Mouse (Mus musculus) thymus, postnatal 14 days (tissue): ENCODE results near the gene Med12l.
"Not testable (repeated sequence)": the region's sequence is repeated elsewhere in the genome, so short reads cannot be mapped to it uniquely, and the experiment has no call there.

Source experiments
- DNase-seq: peaks from one replicate; pipeline ENCODE4 v3.0.0; 2021

Gene Med12l

DNA sequence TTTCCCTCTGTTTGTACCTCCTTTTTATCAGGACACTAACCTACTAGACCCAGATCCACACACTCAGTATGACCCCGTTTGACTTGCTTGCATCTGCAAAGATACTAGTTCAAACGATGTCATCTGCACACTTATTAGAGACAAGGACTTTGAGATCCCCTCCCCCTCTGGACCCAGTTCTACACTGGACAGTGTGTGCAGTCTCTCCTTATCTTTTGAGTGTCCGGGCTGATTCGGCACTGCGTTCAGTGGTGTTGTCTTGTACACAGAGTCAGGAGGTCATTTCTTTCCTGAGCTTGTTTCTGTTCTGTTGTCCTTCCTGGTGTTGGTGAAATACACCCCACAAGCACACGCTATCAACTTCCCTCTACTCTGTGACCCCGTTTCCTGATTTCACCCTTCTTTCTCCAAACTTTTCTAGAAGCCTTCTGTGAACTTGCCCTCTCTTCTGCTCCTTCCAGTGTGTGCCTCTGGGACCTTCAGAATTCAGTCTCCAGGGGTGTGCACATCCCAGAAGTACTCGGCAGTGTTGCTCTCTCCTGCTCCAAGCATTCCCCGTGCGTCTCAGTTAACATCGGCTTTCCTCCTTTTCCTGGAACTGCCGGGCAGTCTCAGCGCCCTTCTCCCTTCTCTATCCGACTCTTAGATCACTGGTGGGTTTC lies 19.0 kb downstream of the Med12l start:
- no peak for DNase-seq

DNA sequence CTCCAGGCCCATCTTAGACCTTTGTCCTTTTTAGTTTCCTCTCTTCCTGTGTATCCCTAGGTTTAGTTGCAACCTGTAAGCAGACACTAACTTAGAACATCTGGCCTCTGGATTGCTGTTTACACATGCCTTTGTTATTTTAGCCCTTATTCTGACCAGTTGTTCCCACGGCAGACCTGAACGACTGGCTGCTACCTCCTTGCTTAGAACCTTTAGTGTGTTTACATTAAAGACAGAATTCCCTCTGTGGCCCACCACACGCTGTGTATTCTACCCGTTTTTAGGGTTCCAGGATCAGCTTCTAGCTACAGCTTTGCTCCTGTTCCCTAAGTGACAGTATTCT lies 19.5 kb downstream of the Med12l start:
- no peak for DNase-seq

DNA sequence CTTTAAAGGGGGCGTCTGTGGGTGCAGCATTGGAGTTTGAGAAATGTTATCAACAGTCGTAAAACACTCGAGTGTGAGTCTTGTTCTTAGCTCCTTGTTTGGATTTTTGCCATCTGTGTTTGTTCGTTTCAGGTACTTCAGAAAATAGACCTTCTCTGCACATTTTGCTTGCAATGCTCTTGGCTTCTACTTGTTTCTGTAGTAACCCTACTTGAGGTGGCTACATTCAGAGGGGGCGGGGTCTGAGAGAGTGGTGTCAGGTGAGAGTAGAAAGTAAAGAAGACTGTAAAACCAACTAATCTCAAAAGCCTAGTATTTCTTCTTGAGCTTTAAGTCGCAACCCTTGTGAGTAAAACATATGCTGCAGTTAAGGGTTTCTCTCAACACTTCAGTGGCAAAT lies 23.1 kb downstream of the Med12l start:
- DNase-seq, result no peak

DNA sequence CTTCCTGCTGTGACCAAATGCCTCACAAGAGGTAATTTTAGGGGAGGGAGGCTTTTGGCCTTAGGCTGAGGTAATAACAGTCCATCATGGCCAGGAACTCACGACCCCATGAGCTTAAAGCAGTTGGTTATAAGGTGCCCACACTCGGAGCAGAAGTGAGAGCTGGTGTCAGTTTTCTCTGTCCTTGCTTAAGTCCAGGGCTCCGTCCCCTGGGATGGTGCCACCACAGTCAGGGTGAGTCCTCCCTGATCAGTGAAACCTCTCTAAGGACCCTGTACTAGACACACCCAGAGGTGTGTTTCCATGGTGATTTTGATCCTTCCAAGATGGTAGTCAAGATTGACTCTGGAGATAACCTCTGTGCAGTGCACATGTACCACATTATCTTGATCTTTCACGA lies 25.4 kb downstream of the Med12l start:
- no peak for DNase-seq

DNA sequence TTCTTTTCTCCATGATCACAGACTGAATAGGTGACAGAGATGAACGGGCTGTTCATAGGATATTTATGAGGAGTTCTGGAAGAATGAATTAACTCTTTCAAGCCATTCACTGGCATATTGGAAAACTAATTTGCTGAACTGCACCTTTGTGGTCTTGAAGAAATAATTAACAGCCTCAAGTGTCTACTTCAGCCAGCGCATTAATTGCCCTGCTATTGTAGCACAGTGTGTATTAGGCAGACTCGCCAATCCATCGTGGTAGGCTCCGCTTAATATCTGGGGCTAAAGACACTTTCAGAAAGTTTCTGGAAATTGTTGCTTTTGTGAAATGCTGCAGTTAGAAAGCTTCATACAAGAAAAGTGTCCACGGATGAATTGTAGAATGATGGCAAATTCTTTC lies 35.9 kb downstream of the Med12l start:
- DNase-seq, result no peak

DNA sequence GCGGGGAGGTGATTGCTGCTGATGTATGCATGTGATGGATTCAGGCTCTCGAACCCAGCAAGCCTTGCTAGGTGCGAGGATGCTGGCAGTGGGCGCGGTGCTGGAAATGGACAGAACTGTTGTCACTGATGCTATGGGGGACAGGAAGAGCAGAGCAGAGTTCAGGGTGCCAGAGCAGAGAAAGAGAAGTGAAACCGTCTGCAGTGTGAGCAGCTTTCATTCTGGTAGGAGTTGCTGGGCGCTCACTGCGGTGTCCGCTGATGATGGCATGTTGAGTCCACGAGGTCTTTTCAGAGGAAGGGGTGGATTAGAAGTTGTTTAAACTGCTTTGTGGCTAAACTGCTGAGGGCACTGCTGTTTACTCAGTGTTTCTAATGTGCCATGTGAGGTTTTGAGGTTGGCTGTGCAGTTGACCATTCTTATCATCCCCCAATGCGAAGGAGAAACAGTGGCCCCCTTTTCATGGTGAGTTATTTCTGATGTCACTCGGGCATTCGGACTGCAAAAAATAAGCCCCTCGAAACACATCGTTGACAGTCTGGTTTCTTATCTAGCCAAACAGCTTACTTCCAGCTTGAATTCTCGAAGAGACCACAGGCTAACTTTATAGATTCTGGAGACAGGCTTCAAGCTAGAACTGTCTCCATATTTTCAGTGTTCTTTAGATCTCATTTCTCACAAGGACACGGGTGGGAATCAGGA lies 49.4 kb downstream of the Med12l start:
- DNase-seq, result no peak

DNA sequence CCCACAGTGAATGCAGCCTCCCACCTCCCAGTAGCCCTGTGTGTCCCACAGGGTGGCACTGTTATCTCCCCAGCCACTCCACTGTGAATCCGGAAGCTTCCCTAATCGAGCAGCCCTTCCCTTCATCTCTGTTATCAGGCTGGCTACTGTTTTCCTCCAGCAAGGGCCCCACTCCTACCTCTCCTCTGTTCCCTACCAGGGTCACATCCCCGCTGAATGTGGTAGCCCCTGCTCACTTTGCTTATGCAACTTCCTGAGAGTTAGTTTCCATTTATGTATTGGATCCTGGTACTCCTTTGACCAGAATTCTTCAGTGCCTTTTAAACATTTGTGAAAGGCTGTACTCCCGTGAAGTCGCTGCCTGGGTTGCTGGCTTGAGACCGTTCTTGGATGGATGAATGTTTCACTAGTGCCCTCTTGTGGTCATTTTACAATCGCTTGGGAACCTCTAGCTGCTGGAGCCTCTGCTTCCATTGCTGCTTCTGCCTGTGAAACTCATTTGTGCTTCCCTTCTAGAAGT lies 53.5 kb downstream of the Med12l start:
- peak; percentile 63 for DNase-seq

DNA sequence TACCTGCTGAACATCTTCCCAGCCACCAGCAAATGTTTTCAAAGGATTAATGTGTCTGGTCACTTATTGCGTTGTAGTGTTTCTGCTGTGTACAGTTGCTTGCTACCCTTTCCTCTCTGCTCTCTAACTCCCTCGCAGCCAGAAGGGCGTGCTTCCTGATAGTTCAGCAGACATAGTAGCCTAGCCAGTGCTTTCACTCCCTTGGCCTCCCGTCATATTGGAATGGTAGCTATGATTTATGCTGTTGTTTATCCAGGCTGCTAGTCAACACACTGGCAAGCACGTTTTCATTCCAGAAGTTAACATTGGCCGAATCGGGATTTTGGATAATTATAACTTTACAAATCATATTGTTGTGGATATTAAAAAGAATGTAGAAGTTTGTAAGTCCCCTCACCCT lies 54.5 kb downstream of the Med12l start:
- DNase-seq, result no peak

DNA sequence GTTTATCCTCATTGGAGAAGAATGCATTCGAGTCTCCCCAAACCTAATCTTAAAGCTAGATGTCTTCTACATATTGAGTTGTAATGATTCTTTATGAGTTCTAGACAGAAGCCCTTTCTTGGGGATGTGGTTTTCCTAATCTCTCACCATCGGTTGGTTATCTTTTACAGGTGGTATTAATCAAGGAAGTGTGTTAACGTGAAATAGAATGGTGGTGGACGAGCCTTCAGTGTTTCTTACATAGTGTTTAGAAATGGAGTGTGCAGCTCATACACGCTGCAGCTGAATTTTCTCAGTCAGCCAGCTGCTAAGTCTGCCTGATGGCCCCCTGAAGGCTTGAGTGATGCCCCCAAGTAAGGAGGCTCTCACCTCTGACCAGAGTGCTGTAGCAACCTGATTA lies 56.5 kb downstream of the Med12l start:
- no peak for DNase-seq

DNA sequence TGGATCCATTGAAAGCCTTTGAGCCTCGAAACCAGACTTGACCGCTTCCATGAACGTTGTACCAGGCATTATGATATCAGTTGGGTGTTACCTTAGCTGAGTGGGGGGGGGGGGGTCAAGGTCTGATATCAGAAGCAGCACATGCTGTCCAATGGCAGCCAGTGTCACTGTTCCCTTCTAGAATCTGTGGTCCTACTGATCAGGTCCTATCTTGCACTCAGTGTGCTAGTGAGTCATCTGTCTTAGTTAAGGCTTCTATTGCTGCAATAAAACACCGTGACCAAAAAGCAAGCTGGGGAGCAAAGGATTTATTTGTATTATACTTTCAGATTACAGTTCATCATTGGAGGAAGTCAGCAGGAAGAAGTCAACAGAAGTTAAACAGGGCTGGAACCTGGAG lies 57.8 kb downstream of the Med12l start:
- no peak for DNase-seq

DNA sequence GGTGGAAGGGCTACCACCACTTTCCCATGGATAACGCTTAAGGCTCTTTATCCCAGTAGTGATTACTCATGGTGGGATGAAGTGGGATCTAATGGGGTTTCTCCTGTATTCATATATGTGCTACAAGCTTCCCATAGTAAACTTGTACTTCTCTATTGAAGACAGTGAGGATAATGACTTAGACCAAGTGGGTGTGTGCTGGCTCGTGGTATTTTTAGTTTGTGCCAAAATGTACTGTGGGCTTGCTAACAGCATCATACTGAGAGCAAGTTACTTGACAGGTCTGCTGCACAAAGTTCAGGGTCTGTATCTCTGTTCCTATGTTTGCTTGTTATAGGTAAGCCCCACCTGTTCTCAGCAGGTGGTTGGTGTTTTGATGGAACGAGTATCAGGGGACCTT lies 60.3 kb downstream of the Med12l start:
- DNase-seq, result no peak

DNA sequence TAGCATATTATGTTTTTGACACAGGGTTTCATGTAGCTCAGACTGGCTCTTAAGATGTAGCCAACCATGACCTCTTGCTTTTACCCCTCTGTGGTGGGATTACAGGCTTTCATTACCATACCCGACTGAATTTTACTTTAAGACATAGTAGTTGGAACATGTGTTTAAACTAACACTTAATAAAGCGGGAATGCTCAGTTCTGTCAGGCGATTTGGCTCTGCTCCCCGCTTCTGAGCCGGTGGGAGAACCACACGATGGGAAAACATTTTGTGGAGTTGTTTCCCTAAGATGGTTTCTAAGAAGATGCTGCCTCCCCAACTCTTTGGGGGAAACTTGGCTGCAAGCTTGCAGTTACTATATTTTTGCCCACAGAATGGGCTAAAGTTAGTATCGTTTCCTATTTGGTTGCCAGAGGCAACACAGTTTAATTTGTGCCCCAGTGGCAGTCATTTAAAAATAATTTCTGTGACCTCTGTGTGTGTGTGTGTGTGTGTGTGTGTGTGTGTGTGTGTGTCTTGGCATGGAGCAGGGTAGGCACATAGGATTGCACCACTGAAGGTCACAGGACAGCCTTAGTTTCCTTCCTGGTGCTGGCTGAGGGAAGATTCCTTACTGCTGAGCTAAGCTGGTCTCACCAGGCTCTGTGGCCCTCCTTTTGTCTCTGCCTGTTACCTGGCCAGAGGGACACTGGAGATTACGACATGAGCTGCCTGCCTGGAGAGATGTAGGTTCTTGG lies 61.1 kb downstream of the Med12l start:
- no peak for DNase-seq

DNA sequence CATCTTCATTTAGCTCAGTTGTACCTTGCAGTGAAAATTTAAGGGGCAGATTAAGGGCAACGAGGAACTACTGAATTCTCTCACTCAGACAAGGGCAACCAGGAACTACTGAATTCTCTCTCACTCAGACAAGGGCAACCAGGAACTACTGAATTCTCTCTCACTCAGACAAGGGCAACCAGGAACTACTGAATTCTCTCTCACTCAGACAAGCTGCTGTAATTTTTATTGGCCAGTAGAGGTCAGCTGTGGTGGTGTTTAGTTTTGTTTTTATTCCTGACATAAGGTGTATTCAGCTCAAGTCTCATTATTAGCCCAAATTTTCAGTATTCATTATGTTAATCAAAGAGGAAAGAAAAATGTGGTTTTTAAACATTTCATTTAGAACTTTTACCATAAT lies 63.4 kb downstream of the Med12l start:
- not testable (repeated sequence) for DNase-seq

DNA sequence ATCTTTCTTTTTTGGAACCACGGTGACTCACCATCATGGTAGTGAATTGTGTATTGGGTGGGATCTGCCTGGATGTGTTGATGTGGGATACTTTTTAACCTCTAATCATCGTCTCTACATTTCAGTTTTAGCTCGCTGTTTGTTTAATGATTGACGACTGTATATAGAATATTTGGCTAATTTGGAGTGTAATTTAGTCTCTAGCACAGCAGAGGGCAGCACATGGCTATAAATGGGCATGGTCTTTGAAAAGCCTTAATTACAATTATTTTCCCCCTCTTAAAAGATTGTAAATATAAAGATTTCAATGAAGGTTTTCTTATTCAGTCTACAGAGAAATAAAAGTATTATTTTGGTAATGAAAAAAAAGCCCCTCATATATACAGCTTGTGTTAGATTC lies 71.7 kb downstream of the Med12l start:
- peak; percentile 29 for DNase-seq

DNA sequence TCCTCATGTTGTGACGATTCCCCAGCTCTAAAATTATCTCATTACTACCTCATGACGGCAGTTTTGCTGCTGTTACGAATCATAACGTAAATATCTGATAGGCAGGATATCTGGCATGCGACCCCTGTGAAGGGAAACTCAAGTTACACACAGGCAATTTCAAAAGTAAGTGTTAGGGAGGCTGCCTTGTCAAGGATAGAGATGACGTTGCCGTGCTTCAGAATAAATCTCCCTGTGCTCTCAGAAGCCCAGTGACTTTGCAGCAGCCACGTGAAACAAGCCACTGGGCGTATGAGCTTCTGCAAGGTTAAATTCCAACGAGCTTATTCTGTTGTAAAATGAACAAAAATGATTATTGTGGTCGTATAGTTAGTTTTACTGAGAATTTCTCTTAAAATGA lies 73.0 kb downstream of the Med12l start:
- no peak for DNase-seq

DNA sequence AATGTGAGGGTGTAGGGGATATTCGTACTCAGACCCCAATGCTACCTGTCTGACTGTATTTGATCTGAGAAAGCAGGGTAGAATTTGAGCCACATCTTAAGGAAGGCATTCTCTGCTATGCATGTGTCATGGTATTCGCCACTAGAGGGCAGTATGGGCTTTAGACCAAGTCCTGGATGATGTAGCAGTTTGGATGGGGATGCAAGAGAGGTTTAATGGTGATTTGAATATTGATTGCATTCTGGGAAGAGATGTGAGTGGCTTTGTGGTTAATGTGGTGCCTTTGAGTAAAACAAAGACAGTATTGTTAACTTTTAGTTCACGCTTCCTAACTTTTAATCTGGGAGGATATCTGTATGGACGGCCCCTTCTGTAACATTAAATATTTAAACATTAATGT lies 73.7 kb downstream of the Med12l start:
- DNase-seq, result peak; percentile 81

DNA sequence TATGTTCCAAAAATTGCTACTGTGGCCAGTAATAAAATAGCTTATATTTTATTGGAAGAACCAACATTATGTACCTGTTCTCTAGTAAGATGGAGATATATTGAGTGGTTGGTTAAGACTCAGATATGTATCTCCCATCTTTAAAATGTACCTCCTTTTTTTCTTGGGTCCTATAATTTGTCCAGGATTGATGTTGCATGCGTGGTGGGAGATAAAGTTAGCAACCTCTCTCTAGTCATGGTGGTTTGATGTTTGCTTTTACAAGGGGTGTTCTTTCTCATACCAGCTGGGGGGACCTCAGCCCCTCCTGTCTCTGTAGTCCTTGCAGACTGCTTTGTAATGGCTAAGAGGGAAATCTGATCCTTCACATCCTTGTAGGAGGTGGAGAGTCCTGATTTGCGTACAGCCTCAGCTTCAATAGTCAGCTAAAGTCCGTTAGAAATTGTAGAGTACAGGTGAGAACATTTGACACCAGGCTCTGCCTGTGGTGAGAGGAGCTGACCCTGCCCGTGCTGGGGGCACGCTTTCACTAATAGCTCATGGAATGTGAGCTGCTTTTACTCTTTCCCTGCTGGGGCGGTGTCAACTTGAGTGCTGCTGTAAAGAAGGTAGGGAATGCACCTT lies 74.8 kb downstream of the Med12l start:
- no peak for DNase-seq

DNA sequence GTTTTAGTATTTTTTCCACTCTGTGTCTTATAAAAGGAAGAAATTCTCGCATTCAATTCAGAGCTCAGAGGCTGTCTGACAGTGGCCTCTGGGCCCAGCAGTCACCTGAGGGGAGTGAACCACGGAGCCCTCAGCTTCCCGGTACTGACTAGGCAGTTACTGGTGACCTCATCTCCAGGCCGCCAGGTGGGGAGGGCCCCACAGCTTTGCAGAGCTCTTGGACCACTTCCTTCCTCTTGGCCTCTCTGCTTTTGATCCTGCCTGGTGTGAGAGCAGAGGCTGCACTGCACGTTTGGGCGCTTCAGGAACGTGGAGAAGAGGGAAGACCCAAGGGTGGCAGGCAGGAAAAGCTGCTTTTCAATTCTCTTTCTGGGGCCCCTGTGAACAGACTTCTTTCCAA lies 75.3 kb downstream of the Med12l start:
- DNase-seq, result peak; percentile 77

DNA sequence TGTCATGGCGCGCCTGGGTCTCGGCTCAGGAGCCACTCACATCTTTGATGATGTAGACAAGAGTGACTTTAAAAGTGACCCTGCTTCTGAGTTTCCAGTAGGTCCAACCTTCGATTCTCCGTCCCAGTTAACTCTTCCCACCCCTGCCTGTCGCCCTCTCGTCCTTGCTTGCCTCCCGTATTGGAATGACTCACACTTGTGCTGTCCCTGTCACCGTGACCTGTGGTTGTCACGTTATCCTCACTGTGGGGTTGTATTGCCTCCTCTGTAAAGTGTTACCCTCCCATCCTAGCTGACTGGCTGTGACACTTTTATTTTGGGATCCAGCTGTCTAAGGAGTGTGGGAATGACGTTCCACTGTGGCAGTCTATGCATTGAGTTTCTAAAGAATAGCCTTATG lies 87.1 kb downstream of the Med12l start:
- no peak for DNase-seq

DNA sequence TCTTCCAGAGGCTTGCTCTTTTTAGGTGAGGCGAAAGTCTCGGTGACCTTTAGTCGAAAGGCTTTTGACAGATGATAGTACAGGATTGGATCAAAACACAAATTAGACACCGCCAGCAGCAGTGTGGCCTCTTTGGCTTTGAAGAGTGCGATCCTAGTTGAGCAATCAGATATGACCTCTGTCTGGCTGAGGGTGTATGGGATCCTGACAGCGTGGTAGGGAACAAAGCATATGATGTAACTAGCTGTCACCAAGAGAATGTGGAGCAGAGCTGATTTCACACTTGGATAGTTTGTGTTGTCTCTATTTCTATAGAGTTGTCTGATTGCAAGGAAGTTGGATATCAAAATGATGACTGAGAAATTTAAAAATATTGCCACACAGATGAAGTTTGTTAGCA lies 91.8 kb downstream of the Med12l start:
- DNase-seq, result no peak

DNA sequence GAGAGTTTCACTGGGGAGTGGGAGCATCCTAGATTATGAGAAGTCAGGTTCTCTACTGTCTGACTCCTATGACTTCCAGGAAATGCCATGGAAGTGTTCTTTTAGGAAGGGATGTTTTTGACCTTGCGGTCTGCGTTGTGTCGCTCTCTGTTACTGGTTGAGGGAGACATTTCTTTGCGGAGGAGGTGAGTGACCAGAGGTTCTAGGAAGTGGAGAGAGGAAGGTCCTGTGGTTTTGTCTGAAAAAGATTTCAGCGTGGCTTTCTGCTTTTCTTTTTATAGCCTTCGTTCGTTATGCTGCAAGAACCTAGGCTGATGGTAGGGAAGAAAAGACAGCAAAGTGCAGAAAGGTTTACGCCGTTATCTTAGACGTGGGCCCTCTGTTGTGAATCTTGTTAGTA lies 92.9 kb downstream of the Med12l start:
- no peak for DNase-seq

DNA sequence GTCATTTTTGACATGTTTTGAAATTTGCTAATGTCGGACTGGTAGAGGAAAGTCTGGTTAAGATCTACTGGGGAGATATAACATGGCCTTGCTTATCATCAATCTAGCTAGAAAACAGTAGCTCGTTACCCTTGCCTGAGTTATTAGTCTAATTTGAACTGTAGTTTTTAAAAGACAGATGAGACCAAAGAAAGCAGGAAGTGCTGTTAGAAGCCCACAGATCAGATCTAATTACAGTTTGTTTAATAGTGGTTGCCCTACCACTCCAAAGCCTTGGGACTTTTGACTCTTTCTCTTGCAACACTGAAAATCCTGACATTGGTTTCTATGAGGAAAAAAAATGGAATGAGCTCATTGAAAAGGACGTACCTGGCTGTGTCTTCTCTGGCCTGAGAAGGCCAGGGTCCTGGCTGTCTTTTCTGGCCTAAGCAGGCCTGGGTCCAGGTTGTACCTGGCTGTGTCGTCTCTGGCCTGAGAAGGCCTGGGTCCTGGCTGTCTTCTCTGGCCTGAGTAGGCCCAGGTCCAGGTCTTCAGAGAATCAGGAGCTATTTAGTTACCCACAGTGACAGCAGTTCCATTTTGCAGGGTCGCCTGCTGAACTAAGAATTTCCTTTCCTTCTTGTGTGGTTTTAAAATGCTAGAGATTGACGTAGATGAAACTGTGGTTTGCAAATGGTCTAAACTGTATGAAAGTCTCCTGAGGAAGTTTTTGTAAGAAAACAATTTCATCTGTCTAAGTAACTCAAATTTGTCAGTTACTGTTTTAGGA lies 95.8 kb downstream of the Med12l start, which contains the start of gene Gpr171:
TSS of gene Gpr171 (minus strand) at position 604 of the 769 bp plus-strand sequence.
- DNase-seq, result peak; percentile 40

DNA sequence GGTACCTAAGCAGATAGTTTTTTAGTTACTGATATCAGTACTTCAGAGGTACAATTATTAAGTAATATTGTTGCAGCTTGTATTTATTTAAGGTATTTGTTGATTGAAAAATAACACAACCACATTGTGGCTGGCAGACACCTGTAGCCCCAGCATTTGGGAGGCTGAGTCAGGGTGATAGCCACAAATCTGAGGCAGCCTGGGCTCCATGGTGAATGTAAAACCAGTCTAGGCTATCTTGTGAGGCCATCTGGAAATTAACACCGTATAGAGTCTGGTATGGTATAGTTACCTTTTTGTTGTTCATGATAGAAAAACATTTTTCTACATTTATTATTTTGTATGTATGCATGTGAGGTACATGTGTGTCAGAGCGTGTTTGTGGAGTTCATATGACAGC lies 96.5 kb downstream of the Med12l start:
- no peak for DNase-seq
